Mouse (Mus musculus) neural tube, embryonic 13.5 days (tissue): ENCODE results near the gene 2210407C18Rik. TPM values are rescaled to one million over a fixed set of nuclear protein-coding genes. Genes with fewer than 3 reads are reported as not detected.

Experiments
- ATAC-seq: fragments of 200-750 bp; cut with Nextera tagmentation; 2 replicates; pipeline ENCODE4 v1.8.0; 2017; ENCODE audit warnings: low read depth, mild to moderate bottlenecking, moderate TSS enrichment, moderate library complexity
- H3K27ac ChIP-seq: fragments of 300-500 bp; sonication (generic); replicated peaks from 2 replicates; pipeline ENCODE4 v1.5.1; 2015; ENCODE audit warnings: moderate library complexity, mild to moderate bottlenecking, inconsistent platforms
- H3K27me3 ChIP-seq: fragments of 300-500 bp; sonication (generic); 2 replicates; pipeline ENCODE4 v1.6.1; 2015; ENCODE audit warnings: mild to moderate bottlenecking, inconsistent platforms
- H3K36me3 ChIP-seq: fragments of 300-500 bp; sonication (generic); 2 replicates; pipeline ENCODE4 v1.6.1; 2015; ENCODE audit warnings: mild to moderate bottlenecking, inconsistent platforms
- H3K4me1 ChIP-seq: fragments of 300-500 bp; sonication (generic); replicated peaks from 2 replicates; pipeline ENCODE4 v1.6.1; 2015; ENCODE audit warnings: inconsistent platforms
- H3K4me2 ChIP-seq: fragments of 300-500 bp; sonication (generic); 2 replicates; pipeline ENCODE4 v1.6.1; 2015; ENCODE audit warnings: inconsistent platforms, mild to moderate bottlenecking, moderate library complexity
- H3K4me3 ChIP-seq: fragments of 300-500 bp; sonication (generic); 2 replicates; pipeline ENCODE4 v1.5.1; 2015; ENCODE audit warnings: mild to moderate bottlenecking, inconsistent platforms
- H3K9ac ChIP-seq: fragments of 300-500 bp; sonication (generic); 2 replicates; pipeline ENCODE4 v1.6.1; 2015; ENCODE audit warnings: moderate library complexity, mild to moderate bottlenecking, inconsistent platforms
- H3K9me3 ChIP-seq: fragments of 300-500 bp; sonication (generic); 2 replicates; pipeline ENCODE4 v1.6.1; 2016; ENCODE audit warnings: inconsistent platforms
- WGBS: fragments of 180-500 bp; shearing (Covaris S2); methylation state at CpG from one replicate; pipeline ENCODE4 v1.1.7; 2015; 5-methylcytosine and 5-hydroxymethylcytosine counted together
- polyA plus RNA-seq: library from polyadenylated mRNA; unstranded; fragments of >200 nt; fragmentation: Nextera tagmentation; extraction: Ambion mirVana; gene quantifications from 2 replicates; pipeline ENCODE4 v1.2.1, GENCODE M21; 2015

The 2210407C18Rik gene
- polyA plus RNA-seq, 1 experiment from 2014 or later, result not detected

DNA sequence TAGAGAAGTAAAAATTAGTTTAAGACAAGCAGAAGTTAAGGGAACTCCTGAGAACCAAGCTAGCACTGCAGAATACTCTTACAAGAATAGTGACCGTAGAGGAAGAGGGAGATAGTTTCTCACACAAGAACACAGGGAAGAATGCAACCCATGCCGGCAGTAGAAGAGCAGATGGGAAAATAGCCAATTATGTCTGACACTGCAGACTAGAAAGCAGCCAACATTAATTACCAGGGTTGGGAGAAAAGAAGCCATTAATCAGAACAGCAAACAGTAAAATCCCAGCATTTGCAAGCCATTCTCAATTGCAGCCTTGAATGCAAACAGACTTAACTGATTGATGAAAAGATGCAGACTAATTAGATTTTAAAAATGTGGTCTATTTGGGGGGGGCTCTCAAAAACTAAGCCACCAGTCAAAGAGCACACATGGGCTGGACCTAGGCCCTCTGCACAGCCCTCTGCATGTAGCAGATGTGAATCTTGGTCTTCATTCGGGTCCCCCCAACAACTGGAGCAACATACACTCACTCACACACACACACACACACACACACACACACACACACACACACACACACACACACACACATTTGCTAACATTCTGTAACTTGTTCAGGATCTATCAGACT, 27.1 kb downstream of the 2210407C18Rik start:
- Histone ChIP-seq H3K27ac (0 out of 2 replicates have a peak overlapping the region, but pooled peaks have one; percentile 5), H3K36me3 (no peaks in the 10 kb centered on the region), H3K4me2 (no peak overlapping the region), H3K27me3 (no peaks in the 10 kb centered on the region), H3K4me1 (peaks cover 5% of the 10 kb centered on the region; the same call in 1 of the 2 replicates), H3K9ac (no peak overlapping the region), H3K9me3 (no peaks in the 10 kb centered on the region), H3K4me3 (no peak overlapping the region)
- WGBS, result 37% methylated on average over 3 of the region's 3 CpGs
- ATAC-seq, result no peak

DNA sequence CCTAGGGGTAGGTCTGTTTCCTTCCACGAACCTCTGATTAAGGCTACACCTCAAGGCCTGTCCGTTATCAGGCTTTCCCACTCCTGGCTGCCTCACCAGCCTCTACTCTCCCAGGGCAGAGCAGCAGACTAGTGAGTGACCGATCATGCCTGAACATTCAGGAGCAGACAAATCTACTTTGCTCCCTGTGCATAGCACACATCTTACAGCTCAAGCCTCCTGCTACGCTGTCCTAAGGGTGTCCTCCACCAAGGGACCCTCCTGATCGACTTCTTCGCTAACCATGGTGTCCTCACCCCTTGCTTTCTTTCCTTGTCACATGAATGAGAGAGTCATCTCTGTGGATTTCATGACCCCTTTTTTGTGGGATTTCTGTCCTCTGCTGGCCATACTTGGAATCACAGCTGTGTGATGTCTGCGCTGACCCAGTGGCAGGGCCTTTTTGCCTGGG, 28.0 kb downstream of the 2210407C18Rik start:
- Histone ChIP-seq H3K4me1 (peaks cover 5% of the 10 kb centered on the region; the same call in 1 of the 2 replicates), H3K36me3 (no peaks in the 10 kb centered on the region), H3K27ac (no peak overlapping the region), H3K4me2 (no peak overlapping the region), H3K27me3 (no peaks in the 10 kb centered on the region), H3K9ac (no peak overlapping the region), H3K4me3 (no peak overlapping the region), H3K9me3 (no peaks in the 10 kb centered on the region)
- 77% methylated on average over 7 of the region's 7 CpGs for WGBS
- no peak for ATAC-seq

GRCm38 (mm10) chr11:58578636-58579035, 37.2 kb downstream of the 2210407C18Rik start:
- H3K27ac ChIP-seq, result no peak overlapping the region
- H3K27me3 ChIP-seq, result no peaks in the 10 kb centered on the region
- H3K9ac ChIP-seq, result no peak overlapping the region
- WGBS, result 82% methylated on average over 8 of the region's 8 CpGs
- ATAC-seq, result no peak
- H3K36me3 ChIP-seq, result no peaks in the 10 kb centered on the region
- no peak overlapping the region for H3K4me3 ChIP-seq
- no peak overlapping the region for H3K4me2 ChIP-seq
- no peaks in the 10 kb centered on the region for H3K9me3 ChIP-seq
- H3K4me1 ChIP-seq, result no peaks in the 10 kb centered on the region

GRCm38 (mm10) chr11:58577430-58577829, 38.4 kb downstream of the 2210407C18Rik start, which contains the start of gene Olfr325:
TSS of gene Olfr325 (plus strand) at chr11:58577730.
- Histone ChIP-seq H3K4me2 (no peak within 1 kb of the TSS), H3K4me3 (no peak within 1 kb of the TSS), H3K27me3 (no peaks in the 10 kb centered on the region), H3K9me3 (no peaks in the 10 kb centered on the region), H3K9ac (no peak within 1 kb of the TSS), H3K4me1 (no peaks in the 10 kb centered on the region), H3K27ac (no peak within 1 kb of the TSS), H3K36me3 (no peaks in the 10 kb centered on the region)
- WGBS, result 86% methylated on average over 1 of the region's 1 CpGs
- ATAC-seq, result no peak

DNA sequence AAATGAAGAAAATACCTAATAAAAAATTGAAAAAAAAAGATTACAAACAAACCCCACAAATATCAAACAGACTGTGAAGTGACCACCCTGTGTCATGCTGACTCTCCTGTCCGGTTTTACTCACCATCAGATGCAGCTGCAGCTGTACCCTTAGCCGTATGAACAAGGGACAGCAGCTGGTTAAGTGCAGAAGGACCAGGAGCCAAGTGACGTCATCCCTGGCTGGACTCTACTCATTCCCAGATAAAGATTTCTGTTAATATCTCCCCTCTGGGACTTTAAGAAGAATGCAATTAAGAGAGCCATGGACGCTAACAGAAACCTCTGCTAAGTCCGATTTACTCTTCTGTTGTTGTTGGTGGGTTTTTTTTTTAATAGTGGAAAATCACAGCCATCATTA, 45.5 kb downstream of the 2210407C18Rik start, which contains the start of gene Olfr224:
Gene Olfr224 (minus strand): TSS at position 149 of the 400 bp plus-strand sequence.
- ATAC-seq, result no peak
- H3K4me1 ChIP-seq, result no peaks in the 10 kb centered on the region
- H3K27me3 ChIP-seq, result no peaks in the 10 kb centered on the region
- H3K36me3 ChIP-seq, result no peaks in the 10 kb centered on the region
- H3K27ac ChIP-seq, result no peak within 1 kb of the TSS
- no peak within 1 kb of the TSS for H3K4me3 ChIP-seq
- H3K9ac ChIP-seq, result no peak within 1 kb of the TSS
- no peaks in the 10 kb centered on the region for H3K9me3 ChIP-seq
- 70% methylated on average over 5 of the region's 5 CpGs for WGBS
- H3K4me2 ChIP-seq, result no peak within 1 kb of the TSS

Other genes starting within 250 kb of the 2210407C18Rik start
- gene Lypd8, start 237.0 kb downstream of the 2210407C18Rik start, polyA plus RNA-seq, result not detected in 2 replicates
- gene 1810065E05Rik, start 195.0 kb downstream of the 2210407C18Rik start, polyA plus RNA-seq, result not detected in 2 replicates
- not detected in 2 replicates for gene Gm12253, start 183.5 kb downstream of the 2210407C18Rik start, polyA plus RNA-seq
- gene Lypd9, start 163.2 kb downstream of the 2210407C18Rik start, polyA plus RNA-seq, result not detected in 2 replicates
- not detected in 2 replicates for gene Olfr30, start 153.8 kb downstream of the 2210407C18Rik start, polyA plus RNA-seq
- gene Olfr332, start 123.5 kb downstream of the 2210407C18Rik start, polyA plus RNA-seq, result not detected in 2 replicates
- not detected in 2 replicates for gene Olfr331, start 113.5 kb downstream of the 2210407C18Rik start, polyA plus RNA-seq
- not detected in 2 replicates for gene Olfr330, start 81.2 kb downstream of the 2210407C18Rik start, polyA plus RNA-seq
- not detected in 2 replicates for gene Olfr329-ps, start 69.7 kb downstream of the 2210407C18Rik start, polyA plus RNA-seq
- gene Olfr328, start 60.4 kb downstream of the 2210407C18Rik start, polyA plus RNA-seq, result not detected in 2 replicates
- gene Olfr224, start 45.5 kb downstream of the 2210407C18Rik start, polyA plus RNA-seq, result 0.14 TPM in 1 of 2 replicates, not detected in the other
- not detected in 2 replicates for gene Olfr325, start 38.3 kb downstream of the 2210407C18Rik start, polyA plus RNA-seq
- gene Olfr324, start 21.0 kb downstream of the 2210407C18Rik start, polyA plus RNA-seq, result 0.08 TPM in 1 of 2 replicates, not detected in the other
- not detected in 2 replicates for gene Olfr323, start 14.4 kb upstream of the 2210407C18Rik start, polyA plus RNA-seq
- gene Trim58, start 24.4 kb upstream of the 2210407C18Rik start, polyA plus RNA-seq, result 0.11 and 0.22 TPM in 2 replicates
- 0.07 TPM in 1 of 2 replicates, not detected in the other for gene Olfr322, start 42.7 kb upstream of the 2210407C18Rik start, polyA plus RNA-seq
- gene Olfr320, start 65.0 kb upstream of the 2210407C18Rik start, polyA plus RNA-seq, result not detected in 2 replicates
- gene Olfr319, start 83.1 kb upstream of the 2210407C18Rik start, polyA plus RNA-seq, result not detected in 2 replicates
- not detected in 2 replicates for gene Olfr318, start 107.9 kb upstream of the 2210407C18Rik start, polyA plus RNA-seq
- 0.14 and 0.20 TPM in 2 replicates for gene Olfr317, start 123.1 kb upstream of the 2210407C18Rik start, polyA plus RNA-seq
- not detected in 2 replicates for gene Olfr316, start 136.7 kb upstream of the 2210407C18Rik start, polyA plus RNA-seq
- not detected in 2 replicates for gene Olfr315, start 157.1 kb upstream of the 2210407C18Rik start, polyA plus RNA-seq
- not detected in 2 replicates for gene Olfr314, start 166.9 kb upstream of the 2210407C18Rik start, polyA plus RNA-seq
- gene Fam183b, start 185.9 kb upstream of the 2210407C18Rik start, polyA plus RNA-seq, result 7.7 and 7.8 TPM in 2 replicates
- not detected in 2 replicates for gene Olfr313, start 198.9 kb upstream of the 2210407C18Rik start, polyA plus RNA-seq
- gene Olfr312, start 213.2 kb upstream of the 2210407C18Rik start, polyA plus RNA-seq, result not detected in 2 replicates
- not detected in 2 replicates for gene Olfr311, start 223.2 kb upstream of the 2210407C18Rik start, polyA plus RNA-seq
- gene Gm12258, start 231.1 kb upstream of the 2210407C18Rik start, polyA plus RNA-seq, result 19.1 and 22.3 TPM in 2 replicates